Mouse (Mus musculus): ENCODE data around the gene Itgad. TPM values are rescaled to one million over a fixed set of nuclear protein-coding genes. Genes with fewer than 3 reads are reported as not detected.

The Itgad gene
- polyA plus RNA-seq, 1 experiment from 2014 or later = not detected

DNA sequence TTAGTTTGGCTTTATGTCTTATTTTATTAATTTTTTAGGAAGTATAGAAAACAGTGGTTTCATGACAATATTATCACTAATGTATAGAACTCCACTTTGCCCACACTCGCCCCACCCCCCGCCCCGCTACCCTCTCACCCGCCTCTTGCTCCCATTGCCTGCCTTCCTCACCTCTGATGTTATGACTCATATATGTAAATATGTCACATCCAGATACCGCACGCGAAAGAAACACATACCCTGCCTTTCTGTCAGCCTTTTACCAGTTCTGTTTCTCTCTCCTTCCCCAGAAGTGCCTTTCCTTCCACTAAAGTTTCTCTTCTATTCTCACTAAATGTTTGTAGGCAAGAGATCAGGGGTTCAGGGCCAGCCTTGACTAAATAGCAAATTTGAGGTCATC is 12.2 kb downstream of the Itgad start:
- Histone ChIP-seq H3K27ac (ENCODE audit: low read depth, low read length) (no peak overlapping the region), H3K27me3 (ENCODE audit: control insufficient read depth, insufficient read depth, low read length) (no peaks in the 10 kb centered on the region), H3K9me3 (ENCODE audit: control insufficient read depth, low read length) (no peaks in the 10 kb centered on the region), H3K4me2 (ENCODE audit: low read depth, low read length) (no peak overlapping the region), H3K9ac (replicated peaks; ENCODE audit: low read depth, low read length) (no peak overlapping the region), H3K36me3 (ENCODE audit: control insufficient read depth, insufficient read depth, low read length) (no peaks in the 10 kb centered on the region), H3K4me3 (ENCODE audit: low read depth, low read length) (no peak overlapping the region), H3K4me1 (ENCODE audit: control insufficient read depth, insufficient read depth, low read length) (no peaks in the 10 kb centered on the region)
- no peak for ATAC-seq (ENCODE audit: low read depth)
- WGBS = 90% methylated on average over 7 of the region's 7 CpGs

DNA sequence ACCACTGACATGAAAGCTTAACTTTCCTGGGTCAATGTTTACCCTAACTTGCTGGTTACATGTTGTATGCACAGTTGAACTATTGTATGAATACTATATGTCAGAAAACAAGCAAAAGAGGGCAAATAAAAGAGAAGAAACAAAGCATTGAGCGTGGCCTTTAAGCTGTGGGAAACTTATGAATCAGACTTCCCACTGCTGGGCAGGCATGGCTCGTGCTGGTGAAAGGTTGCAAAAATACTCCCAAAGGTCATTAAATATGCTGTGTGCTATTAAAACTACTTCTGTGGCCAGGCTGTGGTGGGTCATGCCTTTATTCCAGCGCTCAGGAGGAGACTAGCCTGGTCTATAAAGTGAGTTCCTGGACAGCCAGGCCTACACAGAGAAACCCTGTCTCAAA is 15.8 kb downstream of the Itgad start:
- Histone ChIP-seq H3K9ac (replicated peaks; ENCODE audit: low read depth, low read length) (no peak overlapping the region), H3K4me2 (ENCODE audit: low read depth, low read length) (no peak overlapping the region), H3K4me3 (ENCODE audit: low read depth, low read length) (no peak overlapping the region), H3K4me1 (ENCODE audit: control insufficient read depth, insufficient read depth, low read length) (no peaks in the 10 kb centered on the region), H3K9me3 (ENCODE audit: control insufficient read depth, low read length) (no peaks in the 10 kb centered on the region), H3K36me3 (ENCODE audit: control insufficient read depth, insufficient read depth, low read length) (no peaks in the 10 kb centered on the region), H3K27me3 (ENCODE audit: control insufficient read depth, insufficient read depth, low read length) (no peaks in the 10 kb centered on the region), H3K27ac (ENCODE audit: low read depth, low read length) (no peak overlapping the region)
- no peak for ATAC-seq (ENCODE audit: low read depth)
- 66% methylated on average over 3 of the region's 3 CpGs for WGBS

DNA sequence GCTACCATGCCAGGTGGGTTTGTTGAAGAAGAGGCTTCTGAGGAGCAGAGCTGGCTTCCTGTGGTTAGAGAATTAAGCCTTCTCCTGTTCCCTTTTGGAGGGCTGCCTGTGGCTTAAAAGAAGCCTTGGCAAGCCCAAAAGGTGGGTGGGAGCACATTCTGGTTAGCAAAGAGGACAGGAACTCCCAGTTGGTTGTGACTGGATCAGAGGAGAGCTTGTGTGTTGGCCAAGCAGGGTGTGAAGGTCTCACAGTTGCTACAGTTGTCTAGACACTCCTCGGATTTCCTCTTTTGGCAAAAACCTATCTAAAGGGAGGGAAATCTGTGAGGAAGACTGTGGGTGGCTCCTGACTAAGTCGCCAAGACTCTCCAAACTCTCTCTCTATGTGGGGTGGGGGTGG is 24.2 kb downstream of the Itgad start:
- no peak overlapping the region for H3K9ac ChIP-seq (replicated peaks; ENCODE audit: low read depth, low read length)
- H3K4me2 ChIP-seq (ENCODE audit: low read depth, low read length) = no peak overlapping the region
- H3K4me1 ChIP-seq (ENCODE audit: control insufficient read depth, insufficient read depth, low read length) = no peaks in the 10 kb centered on the region
- H3K9me3 ChIP-seq (ENCODE audit: control insufficient read depth, low read length) = no peaks in the 10 kb centered on the region; the same call in 1 of the 2 replicates
- no peaks in the 10 kb centered on the region for H3K36me3 ChIP-seq (ENCODE audit: control insufficient read depth, insufficient read depth, low read length)
- H3K4me3 ChIP-seq (ENCODE audit: low read depth, low read length) = no peak overlapping the region
- H3K27me3 ChIP-seq (ENCODE audit: control insufficient read depth, insufficient read depth, low read length) = no peaks in the 10 kb centered on the region
- no peak for ATAC-seq (ENCODE audit: low read depth)
- no peak overlapping the region for H3K27ac ChIP-seq (ENCODE audit: low read depth, low read length)
- WGBS = 80% methylated on average over 2 of the region's 2 CpGs

DNA sequence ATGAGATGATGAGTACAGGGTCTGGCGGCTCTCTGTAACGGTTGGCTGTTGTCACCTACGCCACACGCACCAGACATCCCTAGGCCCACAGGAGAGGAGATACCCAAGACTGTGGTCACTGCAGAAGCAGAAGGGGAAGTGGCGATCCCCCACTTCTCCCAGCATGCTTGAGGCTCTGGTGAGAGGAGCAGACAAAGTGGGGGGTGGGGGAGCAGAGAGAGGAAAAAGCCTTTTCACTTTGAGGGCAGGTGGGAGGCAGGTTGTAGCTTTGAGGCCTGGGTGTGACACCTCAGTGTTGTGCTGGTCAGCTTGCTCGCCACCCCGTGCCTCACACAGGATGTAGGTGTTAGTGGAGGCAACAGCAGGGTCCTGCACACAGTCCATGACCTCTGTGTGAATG is 25.9 kb downstream of the Itgad start:
- WGBS = 83% methylated on average over 7 of the region's 7 CpGs
- H3K36me3 ChIP-seq (ENCODE audit: control insufficient read depth, insufficient read depth, low read length) = no peaks in the 10 kb centered on the region
- H3K4me2 ChIP-seq (ENCODE audit: low read depth, low read length) = no peak overlapping the region
- no peaks in the 10 kb centered on the region for H3K27me3 ChIP-seq (ENCODE audit: control insufficient read depth, insufficient read depth, low read length)
- no peaks in the 10 kb centered on the region; the same call in 1 of the 2 replicates for H3K9me3 ChIP-seq (ENCODE audit: control insufficient read depth, low read length)
- no peaks in the 10 kb centered on the region for H3K4me1 ChIP-seq (ENCODE audit: control insufficient read depth, insufficient read depth, low read length)
- H3K27ac ChIP-seq (ENCODE audit: low read depth, low read length) = no peak overlapping the region
- no peak for ATAC-seq (ENCODE audit: low read depth)
- H3K4me3 ChIP-seq (ENCODE audit: low read depth, low read length) = no peak overlapping the region
- H3K9ac ChIP-seq (replicated peaks; ENCODE audit: low read depth, low read length) = no peak overlapping the region

DNA sequence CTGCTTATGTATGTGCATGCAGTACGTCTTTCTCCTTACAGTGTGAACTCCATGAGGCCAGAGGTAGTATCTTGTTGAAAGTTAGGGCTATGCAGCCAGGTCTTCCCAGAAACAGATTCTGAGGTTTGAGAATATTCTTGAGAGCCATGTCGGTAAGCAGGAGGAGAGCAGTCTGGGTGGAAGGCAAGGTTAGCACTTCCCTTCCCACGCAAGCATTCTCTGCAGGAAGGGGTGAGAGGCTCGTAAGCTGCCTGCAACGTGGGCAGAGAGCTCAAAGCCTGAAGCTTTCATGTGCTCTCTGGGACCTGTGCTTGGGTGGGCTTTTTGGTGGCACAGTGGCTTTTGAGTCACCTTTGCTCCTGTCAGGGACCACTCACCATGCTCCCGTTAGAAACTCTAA is 26.4 kb downstream of the Itgad start:
- H3K9ac ChIP-seq (replicated peaks; ENCODE audit: low read depth, low read length) = no peak overlapping the region
- 76% methylated on average over 6 of the region's 6 CpGs for WGBS
- no peak overlapping the region for H3K4me3 ChIP-seq (ENCODE audit: low read depth, low read length)
- H3K27ac ChIP-seq (ENCODE audit: low read depth, low read length) = no peak overlapping the region
- no peak for ATAC-seq (ENCODE audit: low read depth)
- no peaks in the 10 kb centered on the region; the same call in 1 of the 2 replicates for H3K9me3 ChIP-seq (ENCODE audit: control insufficient read depth, low read length)
- H3K4me1 ChIP-seq (ENCODE audit: control insufficient read depth, insufficient read depth, low read length) = no peaks in the 10 kb centered on the region
- no peak overlapping the region for H3K4me2 ChIP-seq (ENCODE audit: low read depth, low read length)
- no peaks in the 10 kb centered on the region for H3K27me3 ChIP-seq (ENCODE audit: control insufficient read depth, insufficient read depth, low read length)
- no peaks in the 10 kb centered on the region for H3K36me3 ChIP-seq (ENCODE audit: control insufficient read depth, insufficient read depth, low read length)

DNA sequence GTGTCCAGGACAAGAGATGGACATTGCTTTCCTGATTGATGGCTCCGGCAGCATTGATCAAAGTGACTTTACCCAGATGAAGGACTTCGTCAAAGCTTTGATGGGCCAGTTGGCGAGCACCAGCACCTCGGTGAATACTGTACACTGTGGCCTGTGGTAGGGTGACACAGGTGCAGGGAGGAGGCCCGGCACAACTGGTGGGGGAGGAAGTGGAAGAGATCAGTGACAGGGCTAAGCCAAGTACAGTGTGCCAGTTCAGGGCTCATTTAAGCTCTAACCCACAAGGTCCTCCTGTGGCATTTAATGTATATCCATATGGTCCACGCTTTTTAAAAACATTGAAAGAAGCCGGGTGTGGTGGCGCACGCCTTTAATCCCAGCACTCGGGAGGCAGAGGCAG is 27.5 kb downstream of the Itgad start:
- ATAC-seq (ENCODE audit: low read depth) = no peak
- Histone ChIP-seq H3K4me1 (ENCODE audit: control insufficient read depth, insufficient read depth, low read length) (no peaks in the 10 kb centered on the region), H3K27ac (ENCODE audit: low read depth, low read length) (no peak overlapping the region), H3K27me3 (ENCODE audit: control insufficient read depth, insufficient read depth, low read length) (no peaks in the 10 kb centered on the region), H3K4me3 (ENCODE audit: low read depth, low read length) (no peak overlapping the region), H3K9me3 (ENCODE audit: control insufficient read depth, low read length) (no peaks in the 10 kb centered on the region; the same call in 1 of the 2 replicates), H3K4me2 (ENCODE audit: low read depth, low read length) (no peak overlapping the region), H3K9ac (replicated peaks; ENCODE audit: low read depth, low read length) (no peak overlapping the region), H3K36me3 (ENCODE audit: control insufficient read depth, insufficient read depth, low read length) (no peaks in the 10 kb centered on the region)
- WGBS = 95% methylated on average over 10 of the region's 10 CpGs

DNA sequence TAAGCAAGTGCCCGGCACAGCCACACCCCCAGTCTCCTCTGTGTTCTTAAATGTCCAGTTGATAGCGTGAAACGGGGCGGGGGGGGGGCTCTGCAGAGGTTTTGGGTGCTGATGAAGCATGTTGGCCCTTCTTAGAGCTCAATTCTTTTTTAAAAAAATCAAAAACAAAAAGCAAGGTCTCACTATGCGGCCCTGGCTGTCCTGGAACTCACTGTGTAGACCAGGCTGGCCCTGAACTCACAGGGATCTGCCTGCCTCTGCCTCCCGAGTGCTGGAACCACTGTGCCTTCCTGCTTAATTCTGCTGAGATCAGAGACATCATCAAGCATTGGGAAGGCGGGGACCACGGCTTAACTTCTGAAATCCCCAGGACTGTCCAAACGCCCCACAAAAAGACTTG is 47.4 kb downstream of the Itgad start:
- Histone ChIP-seq H3K9ac (replicated peaks; ENCODE audit: low read depth, low read length) (no peak overlapping the region), H3K27me3 (ENCODE audit: control insufficient read depth, insufficient read depth, low read length) (no peaks in the 10 kb centered on the region), H3K27ac (ENCODE audit: low read depth, low read length) (no peak overlapping the region), H3K36me3 (ENCODE audit: control insufficient read depth, insufficient read depth, low read length) (no peaks in the 10 kb centered on the region), H3K9me3 (ENCODE audit: control insufficient read depth, low read length) (no peaks in the 10 kb centered on the region), H3K4me3 (ENCODE audit: low read depth, low read length) (no peak overlapping the region), H3K4me1 (ENCODE audit: control insufficient read depth, insufficient read depth, low read length) (no peaks in the 10 kb centered on the region), H3K4me2 (ENCODE audit: low read depth, low read length) (no peak overlapping the region)
- 87% methylated on average over 9 of the region's 9 CpGs for WGBS
- no peak for ATAC-seq (ENCODE audit: low read depth)

DNA sequence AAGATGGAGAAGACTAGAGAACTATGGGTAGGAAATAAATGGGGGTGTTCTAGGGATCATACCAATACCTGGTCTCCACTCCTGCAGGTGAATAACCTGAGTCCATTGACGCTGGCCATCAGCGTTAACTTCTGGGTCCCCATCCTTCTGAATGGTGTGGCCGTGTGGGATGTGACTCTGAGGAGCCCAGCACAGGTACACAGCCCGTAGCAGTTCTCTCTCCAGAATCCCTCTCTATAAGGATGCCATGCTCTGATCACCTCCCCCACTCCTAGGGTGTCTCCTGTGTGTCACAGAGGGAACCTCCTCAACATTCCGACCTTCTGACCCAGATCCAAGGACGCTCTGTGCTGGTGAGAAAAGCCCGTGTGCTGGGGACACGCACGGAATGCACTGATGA is 48.9 kb downstream of the Itgad start:
- no peak for ATAC-seq (ENCODE audit: low read depth)

DNA sequence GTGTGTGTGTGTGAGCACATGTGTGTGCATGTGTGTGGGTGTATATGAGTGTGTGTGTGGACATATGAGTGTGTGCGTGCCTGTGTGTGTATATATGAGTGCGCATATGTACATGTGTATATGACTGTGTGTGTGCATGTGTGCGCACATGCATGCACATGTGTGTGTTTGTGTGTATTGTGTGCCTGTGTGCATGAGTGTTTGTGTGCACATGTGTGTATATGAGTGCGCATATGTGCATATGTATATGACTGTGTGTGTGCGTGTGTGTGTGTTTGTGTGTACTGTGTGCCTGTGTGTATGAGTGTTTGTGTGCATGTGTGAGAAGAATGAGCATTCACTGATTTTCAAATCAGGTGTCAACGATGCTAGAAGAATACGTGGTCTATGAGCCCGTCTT is 50.0 kb downstream of the Itgad start:
- no peak for ATAC-seq (ENCODE audit: low read depth)
- Histone ChIP-seq H3K27me3 (ENCODE audit: control insufficient read depth, insufficient read depth, low read length) (no peaks in the 10 kb centered on the region), H3K27ac (ENCODE audit: low read depth, low read length) (no peak overlapping the region), H3K4me3 (ENCODE audit: low read depth, low read length) (no peak overlapping the region), H3K4me2 (ENCODE audit: low read depth, low read length) (no peak overlapping the region), H3K9me3 (ENCODE audit: control insufficient read depth, low read length) (no peaks in the 10 kb centered on the region), H3K36me3 (ENCODE audit: control insufficient read depth, insufficient read depth, low read length) (no peaks in the 10 kb centered on the region), H3K9ac (replicated peaks; ENCODE audit: low read depth, low read length) (no peak overlapping the region), H3K4me1 (ENCODE audit: control insufficient read depth, insufficient read depth, low read length) (no peaks in the 10 kb centered on the region)
- WGBS = 87% methylated on average over 8 of the region's 8 CpGs

More for the DNA sequence above, 48.9 kb downstream of the Itgad start:
- no peak overlapping the region for H3K4me2 ChIP-seq (ENCODE audit: low read depth, low read length)
- no peak overlapping the region for H3K9ac ChIP-seq (replicated peaks; ENCODE audit: low read depth, low read length)
- 78% methylated on average over 9 of the region's 9 CpGs for WGBS
- no peaks in the 10 kb centered on the region for H3K27me3 ChIP-seq (ENCODE audit: control insufficient read depth, insufficient read depth, low read length)
- H3K9me3 ChIP-seq (ENCODE audit: control insufficient read depth, low read length) = no peaks in the 10 kb centered on the region
- H3K36me3 ChIP-seq (ENCODE audit: control insufficient read depth, insufficient read depth, low read length) = no peaks in the 10 kb centered on the region
- H3K4me3 ChIP-seq (ENCODE audit: low read depth, low read length) = no peak overlapping the region
- H3K27ac ChIP-seq (ENCODE audit: low read depth, low read length) = no peak overlapping the region
- no peaks in the 10 kb centered on the region for H3K4me1 ChIP-seq (ENCODE audit: control insufficient read depth, insufficient read depth, low read length)

DNA sequence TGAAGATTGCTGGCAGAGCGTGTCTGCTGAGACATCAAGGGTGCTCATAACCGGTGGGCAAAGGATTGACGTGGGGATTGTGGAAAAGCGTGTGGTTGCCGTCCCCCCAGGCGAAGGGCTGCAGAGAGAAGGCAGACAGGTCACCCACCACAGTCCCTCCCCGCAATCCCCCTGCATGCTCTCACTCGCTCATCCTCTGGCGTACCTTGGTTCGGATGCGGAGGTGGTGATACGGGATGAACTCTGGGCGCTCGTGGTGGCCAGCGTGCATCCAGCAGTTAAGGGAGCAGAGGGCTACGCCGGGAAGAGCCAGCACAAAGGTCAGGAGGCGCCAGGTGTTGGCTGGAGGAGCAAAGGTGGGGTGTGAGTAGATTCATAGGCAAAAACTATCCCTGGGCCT is 51.5 kb downstream of the Itgad start:
- Histone ChIP-seq H3K9ac (replicated peaks; ENCODE audit: low read depth, low read length) (no peak overlapping the region), H3K4me1 (ENCODE audit: control insufficient read depth, insufficient read depth, low read length) (no peaks in the 10 kb centered on the region), H3K36me3 (ENCODE audit: control insufficient read depth, insufficient read depth, low read length) (no peaks in the 10 kb centered on the region), H3K4me2 (ENCODE audit: low read depth, low read length) (no peak overlapping the region), H3K27me3 (ENCODE audit: control insufficient read depth, insufficient read depth, low read length) (no peaks in the 10 kb centered on the region), H3K27ac (ENCODE audit: low read depth, low read length) (no peak overlapping the region), H3K9me3 (ENCODE audit: control insufficient read depth, low read length) (no peaks in the 10 kb centered on the region), H3K4me3 (ENCODE audit: low read depth, low read length) (no peak overlapping the region)
- ATAC-seq (ENCODE audit: low read depth) = no peak
- 86% methylated on average over 18 of the region's 18 CpGs for WGBS

Measured in neural tube, embryonic 14.5 days (tissue).